Mouse (Mus musculus) limb, embryonic 14.5 days (tissue): Measurements from ENCODE around the gene Plaur. TPM values are rescaled to one million over a fixed set of nuclear protein-coding genes. Genes with fewer than 3 reads are reported as not detected.

Experiments
- ATAC-seq: fragments of 200-750 bp; cut with Nextera tagmentation; 2 replicates; pipeline ENCODE4 v1.8.0; 2017; ENCODE audit warnings: low read depth, moderate number of reproducible peaks, moderate TSS enrichment; ENCODE audit not compliant: low FRiP score
- DNase-seq: peaks from one replicate; pipeline ENCODE4 v3.0.0-alpha.2; 2015; ENCODE audit warnings: low spot score
- H3K27ac ChIP-seq: fragments of 300-500 bp; sonication (generic); replicated peaks from 2 replicates; pipeline ENCODE4 v1.5.1; 2014; ENCODE audit warnings: low read depth, mild to moderate bottlenecking, low read length, moderate library complexity, mixed read lengths
- H3K27me3 ChIP-seq: fragments of 300-500 bp; sonication (generic); 2 replicates; pipeline ENCODE4 v1.6.1; 2014; ENCODE audit warnings: low read length, mixed read lengths; ENCODE audit not compliant: control insufficient read depth, insufficient read depth
- H3K36me3 ChIP-seq: fragments of 300-500 bp; sonication (generic); 2 replicates; pipeline ENCODE4 v1.6.1; 2014; ENCODE audit warnings: mild to moderate bottlenecking, low read length, moderate library complexity, mixed read lengths; ENCODE audit not compliant: control insufficient read depth, insufficient read depth
- H3K4me1 ChIP-seq: fragments of 300-500 bp; sonication (generic); 2 replicates; pipeline ENCODE4 v1.6.1; 2014; ENCODE audit warnings: antibody characterized with exemption, low read length, mixed read lengths; ENCODE audit not compliant: control insufficient read depth, insufficient read depth
- H3K4me2 ChIP-seq: fragments of 300-500 bp; sonication (generic); replicated peaks from 2 replicates; pipeline ENCODE4 v1.6.1; 2014; ENCODE audit warnings: low read depth, mild to moderate bottlenecking, low read length, moderate library complexity; ENCODE audit not compliant: severe bottlenecking
- H3K4me3 ChIP-seq: fragments of 300-500 bp; sonication (generic); replicated peaks from 2 replicates; pipeline ENCODE4 v1.5.1; 2014; ENCODE audit warnings: low read length
- H3K9ac ChIP-seq: fragments of 300-500 bp; sonication (generic); 2 replicates; pipeline ENCODE4 v1.6.1; 2014; ENCODE audit warnings: mild to moderate bottlenecking, low read depth, low read length, moderate library complexity; ENCODE audit not compliant: severe bottlenecking
- H3K9me3 ChIP-seq: fragments of 300-500 bp; sonication (generic); 2 replicates; pipeline ENCODE4 v1.6.1; 2016; ENCODE audit warnings: low read length; ENCODE audit not compliant: control insufficient read depth
- POLR2A ChIP-seq: fragments of 200-500 bp; IDR thresholded peaks from 2 replicates; pipeline ENCODE4 v1.8.0; 2012; ENCODE audit warnings: inconsistent platforms, mild to moderate bottlenecking, moderate library complexity, borderline replicate concordance; ENCODE audit not compliant: insufficient read depth, insufficient read length; ENCODE audit errors: extremely low read depth
- WGBS: fragments of 180-500 bp; shearing (Covaris S2); extraction: QIAGEN DNeasy Blood & Tissue Kit; methylation state at CpG from one replicate; pipeline ENCODE4 v1.1.7; 2014; 5-methylcytosine and 5-hydroxymethylcytosine counted together
- polyA plus RNA-seq, 2 experiments: library from polyadenylated mRNA; depleted of rRNA in 1 of 2; stranded (reverse) in 1 of 2; unstranded in 1 of 2; fragments of >200 nt; fragmentation: Nextera tagmentation in 1 of 2; extraction: Ambion mirVana in 1 of 2; gene quantifications; 2 replicates each; pipeline versions ENCODE4 v1.2.1 to v1.2.3; 2012 to 2014

Plaur gene
- polyA plus RNA-seq, 2 experiments, result 7.5 to 8.3 TPM

DNA sequence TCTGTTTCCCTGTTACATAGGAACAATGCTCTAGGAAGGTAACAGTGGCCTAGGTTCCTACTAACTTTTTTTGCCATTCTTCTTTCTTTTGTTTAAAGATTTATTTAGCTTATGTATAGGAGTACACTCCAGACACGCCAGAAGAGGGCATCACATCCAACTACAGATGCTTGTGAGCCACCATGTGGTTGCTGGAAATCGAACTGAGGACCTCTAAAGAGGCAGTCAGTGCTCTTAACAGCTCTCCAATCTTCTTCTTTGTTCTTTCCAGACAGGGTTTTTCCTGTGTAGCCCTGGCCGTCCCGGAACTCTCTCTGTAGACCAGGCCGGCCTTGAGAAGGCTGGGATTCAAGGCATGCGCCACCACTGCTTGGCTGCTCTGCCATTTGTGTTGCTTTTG, 62.7 kb downstream of the Plaur start:
- no peak for TF ChIP-seq POLR2A
- H3K36me3 ChIP-seq, result no peaks in the 10 kb centered on the region
- H3K4me2 ChIP-seq, result no peak overlapping the region
- H3K9me3 ChIP-seq, result no peaks in the 10 kb centered on the region
- peaks cover 7% of the 10 kb centered on the region for H3K4me1 ChIP-seq
- H3K4me3 ChIP-seq, result no peak overlapping the region
- 86% methylated on average over 6 of the region's 6 CpGs for WGBS
- ATAC-seq (no peak), DNase-seq (no peak)
- H3K27me3 ChIP-seq, result no peaks in the 10 kb centered on the region
- H3K27ac ChIP-seq, result no peak overlapping the region
- H3K9ac ChIP-seq, result no peak overlapping the region

Other genes with a start within 250 kb of the Plaur start
- gene Zfp109, start 224.9 kb upstream of the Plaur start, polyA plus RNA-seq (2012; rRNA removed), result 4.4 and 4.7 TPM in 2 replicates
- 3.7 and 5.5 TPM in 2 replicates for gene Zfp109, start 224.9 kb upstream of the Plaur start, polyA plus RNA-seq (2014; fragmentation: Nextera tagmentation; extraction: Ambion mirVana)
- gene Zfp108, start 207.7 kb upstream of the Plaur start, polyA plus RNA-seq (2012; rRNA removed), result 3.1 and 4.1 TPM in 2 replicates
- gene Zfp108, start 207.7 kb upstream of the Plaur start, polyA plus RNA-seq (2014; fragmentation: Nextera tagmentation; extraction: Ambion mirVana), result 4.8 and 6.1 TPM in 2 replicates
- gene Zfp93, start 192.1 kb upstream of the Plaur start, polyA plus RNA-seq (2012; rRNA removed), result 5.8 and 6.2 TPM in 2 replicates
- gene Zfp93, start 192.1 kb upstream of the Plaur start, polyA plus RNA-seq (2014; fragmentation: Nextera tagmentation; extraction: Ambion mirVana), result 8.2 and 14.2 TPM in 2 replicates
- gene Zfp61, start 161.3 kb upstream of the Plaur start, polyA plus RNA-seq (2012; rRNA removed), result 36.8 and 45.0 TPM in 2 replicates
- 38.7 and 39.7 TPM in 2 replicates for gene Zfp61, start 161.3 kb upstream of the Plaur start, polyA plus RNA-seq (2014; fragmentation: Nextera tagmentation; extraction: Ambion mirVana)
- 13.8 and 14.4 TPM in 2 replicates for gene Zfp94, start 145.8 kb upstream of the Plaur start, polyA plus RNA-seq (2012; rRNA removed)
- 11.7 and 12.6 TPM in 2 replicates for gene Zfp94, start 145.8 kb upstream of the Plaur start, polyA plus RNA-seq (2014; fragmentation: Nextera tagmentation; extraction: Ambion mirVana)
- 0.13 and 0.38 TPM in 2 replicates for gene Tescl, start 128.5 kb upstream of the Plaur start, polyA plus RNA-seq (2012; rRNA removed)
- not detected in 2 replicates for gene Tescl, start 128.5 kb upstream of the Plaur start, polyA plus RNA-seq (2014; fragmentation: Nextera tagmentation; extraction: Ambion mirVana)
- 0.09 and 0.50 TPM in 2 replicates for gene Lypd5, start 113.3 kb upstream of the Plaur start, polyA plus RNA-seq (2012; rRNA removed)
- gene Lypd5, start 113.3 kb upstream of the Plaur start, polyA plus RNA-seq (2014; fragmentation: Nextera tagmentation; extraction: Ambion mirVana), result 0.62 and 3.1 TPM in 2 replicates
- 2.4 and 3.3 TPM in 2 replicates for gene Kcnn4, start 92.2 kb upstream of the Plaur start, polyA plus RNA-seq (2012; rRNA removed)
- gene Kcnn4, start 92.2 kb upstream of the Plaur start, polyA plus RNA-seq (2014; fragmentation: Nextera tagmentation; extraction: Ambion mirVana), result 1.8 and 2.4 TPM in 2 replicates
- 44.3 and 53.4 TPM in 2 replicates for gene Smg9, start 62.9 kb upstream of the Plaur start, polyA plus RNA-seq (2012; rRNA removed)
- gene Smg9, start 62.9 kb upstream of the Plaur start, polyA plus RNA-seq (2014; fragmentation: Nextera tagmentation; extraction: Ambion mirVana), result 21.0 and 23.2 TPM in 2 replicates
- gene Irgc1, start 10.2 kb upstream of the Plaur start, polyA plus RNA-seq (2012; rRNA removed), result 0.06 TPM in 1 of 2 replicates, not detected in the other
- not detected in 2 replicates for gene Irgc1, start 10.2 kb upstream of the Plaur start, polyA plus RNA-seq (2014; fragmentation: Nextera tagmentation; extraction: Ambion mirVana)
- 19.5 and 21.1 TPM in 2 replicates for gene Cadm4, start 19.5 kb downstream of the Plaur start, polyA plus RNA-seq (2012; rRNA removed)
- gene Cadm4, start 19.5 kb downstream of the Plaur start, polyA plus RNA-seq (2014; fragmentation: Nextera tagmentation; extraction: Ambion mirVana), result 1.7 and 2.1 TPM in 2 replicates
- 67.8 and 77.5 TPM in 2 replicates for gene Zfp428, start 44.5 kb downstream of the Plaur start, polyA plus RNA-seq (2012; rRNA removed)
- 29.6 and 33.3 TPM in 2 replicates for gene Zfp428, start 44.5 kb downstream of the Plaur start, polyA plus RNA-seq (2014; fragmentation: Nextera tagmentation; extraction: Ambion mirVana)
- gene AC161166.1, start 50.0 kb downstream of the Plaur start, polyA plus RNA-seq (2012; rRNA removed), result not detected in 2 replicates
- 0.19 TPM in 1 of 2 replicates, not detected in the other for gene AC161166.1, start 50.0 kb downstream of the Plaur start, polyA plus RNA-seq (2014; fragmentation: Nextera tagmentation; extraction: Ambion mirVana)
- gene Irgq, start 68.2 kb downstream of the Plaur start, polyA plus RNA-seq (2012; rRNA removed), result 16.3 and 21.9 TPM in 2 replicates
- gene Irgq, start 68.2 kb downstream of the Plaur start, polyA plus RNA-seq (2014; fragmentation: Nextera tagmentation; extraction: Ambion mirVana), result 10.7 TPM in 2 replicates
- gene Pinlyp, start 83.6 kb downstream of the Plaur start, polyA plus RNA-seq (2012; rRNA removed), result 0.35 and 0.51 TPM in 2 replicates
- gene Pinlyp, start 83.6 kb downstream of the Plaur start, polyA plus RNA-seq (2014; fragmentation: Nextera tagmentation; extraction: Ambion mirVana), result 1.7 and 2.0 TPM in 2 replicates
- gene Xrcc1, start 83.8 kb downstream of the Plaur start, polyA plus RNA-seq (2012; rRNA removed), result 133 and 155 TPM in 2 replicates
- gene Xrcc1, start 83.8 kb downstream of the Plaur start, polyA plus RNA-seq (2014; fragmentation: Nextera tagmentation; extraction: Ambion mirVana), result 103 and 106 TPM in 2 replicates
- gene Ethe1, start 125.1 kb downstream of the Plaur start, polyA plus RNA-seq (2012; rRNA removed), result 19.9 and 21.9 TPM in 2 replicates
- gene Ethe1, start 125.1 kb downstream of the Plaur start, polyA plus RNA-seq (2014; fragmentation: Nextera tagmentation; extraction: Ambion mirVana), result 30.7 and 31.5 TPM in 2 replicates
- 4.5 and 7.6 TPM in 2 replicates for gene Zfp575, start 125.2 kb downstream of the Plaur start, polyA plus RNA-seq (2012; rRNA removed)
- gene Zfp575, start 125.2 kb downstream of the Plaur start, polyA plus RNA-seq (2014; fragmentation: Nextera tagmentation; extraction: Ambion mirVana), result 5.0 TPM in 2 replicates
- 4.1 and 5.5 TPM in 2 replicates for gene Phldb3, start 148.3 kb downstream of the Plaur start, polyA plus RNA-seq (2012; rRNA removed)
- 0.70 and 1.2 TPM in 2 replicates for gene Phldb3, start 148.3 kb downstream of the Plaur start, polyA plus RNA-seq (2014; fragmentation: Nextera tagmentation; extraction: Ambion mirVana)
- 24.8 and 30.4 TPM in 2 replicates for gene Lypd3, start 174.1 kb downstream of the Plaur start, polyA plus RNA-seq (2012; rRNA removed)
- gene Lypd3, start 174.1 kb downstream of the Plaur start, polyA plus RNA-seq (2014; fragmentation: Nextera tagmentation; extraction: Ambion mirVana), result 38.8 and 50.7 TPM in 2 replicates
- not detected in 2 replicates for gene Tex101, start 214.2 kb downstream of the Plaur start, polyA plus RNA-seq (2012; rRNA removed)
- gene Tex101, start 214.2 kb downstream of the Plaur start, polyA plus RNA-seq (2014; fragmentation: Nextera tagmentation; extraction: Ambion mirVana), result not detected in 2 replicates
- gene BC049730, start 246.8 kb downstream of the Plaur start, polyA plus RNA-seq (2012; rRNA removed), result not detected in 2 replicates
- not detected in 2 replicates for gene BC049730, start 246.8 kb downstream of the Plaur start, polyA plus RNA-seq (2014; fragmentation: Nextera tagmentation; extraction: Ambion mirVana)